Mouse (Mus musculus): Measurements from ENCODE around the gene Msrb1.
"Not testable (repeated sequence)": the region's sequence is repeated elsewhere in the genome, so short reads cannot be mapped to it uniquely, and the experiment has no call there.

The Msrb1 gene

GRCm38 (mm10) chr17:24719494-24720222, 16.8 kb upstream of the Msrb1 start:
- DNase-seq (ENCODE audit: low spot score), result peak; percentile 98

- peak; percentile 39 for DNase-seq (ENCODE audit: low spot score)
These were observed 15.8 kb upstream of the Msrb1 start for GRCm38 (mm10) chr17:24720616-24721015.

GRCm38 (mm10) chr17:24721383-24721955, 15.0 kb upstream of the Msrb1 start:
- DNase-seq (ENCODE audit: low spot score), result not testable (repeated sequence)

- peak; percentile 43 for DNase-seq (ENCODE audit: low spot score)
These were observed 14.1 kb upstream of the Msrb1 start for GRCm38 (mm10) chr17:24722220-24722924.

GRCm38 (mm10) chr17:24723122-24723880, 13.1 kb upstream of the Msrb1 start:
- no peak for DNase-seq (ENCODE audit: low spot score)

- DNase-seq (ENCODE audit: low spot score), result no peak
These were observed 12.6 kb upstream of the Msrb1 start for GRCm38 (mm10) chr17:24723881-24724180.

- peak; percentile 98 for DNase-seq (ENCODE audit: low spot score)
These were observed 12.3 kb upstream of the Msrb1 start, which contains the start of gene Ndufb10 for GRCm38 (mm10) chr17:24724184-24724583. Gene Ndufb10 (minus strand): TSS chr17:24724478.

GRCm38 (mm10) chr17:24725637-24726390, 10.6 kb upstream of the Msrb1 start:
- DNase-seq (ENCODE audit: low spot score), result no peak

- no peak for DNase-seq (ENCODE audit: low spot score)
These were observed 8.8 kb upstream of the Msrb1 start, which contains the start of gene Rpl3l for GRCm38 (mm10) chr17:24727618-24728017. Gene Rpl3l (plus strand): TSS chr17:24727820.

GRCm38 (mm10) chr17:24728184-24728583, 8.3 kb upstream of the Msrb1 start:
- DNase-seq (ENCODE audit: low spot score), result no peak

GRCm38 (mm10) chr17:24729067-24729466, 7.4 kb upstream of the Msrb1 start:
- no peak for DNase-seq (ENCODE audit: low spot score)

GRCm38 (mm10) chr17:24730787-24731186, 5.7 kb upstream of the Msrb1 start:
- no peak for DNase-seq (ENCODE audit: low spot score)

- DNase-seq (ENCODE audit: low spot score), result no peak
These were observed 4.1 kb upstream of the Msrb1 start for GRCm38 (mm10) chr17:24732233-24732935.

- DNase-seq (ENCODE audit: low spot score), result peak; percentile 60
These were observed 2.9 kb upstream of the Msrb1 start for GRCm38 (mm10) chr17:24733434-24734050.

GRCm38 (mm10) chr17:24734513-24734912, 1.9 kb upstream of the Msrb1 start:
- DNase-seq (ENCODE audit: low spot score), result no peak

GRCm38 (mm10) chr17:24735446-24735845, 996 bp upstream of the Msrb1 start:
- peak; percentile 41 for DNase-seq (ENCODE audit: low spot score)

- peak; percentile 39 for DNase-seq (ENCODE audit: low spot score)
These were observed 831 bp downstream of the Msrb1 start for GRCm38 (mm10) chr17:24737135-24737810.

- DNase-seq (ENCODE audit: low spot score), result peak; percentile 36
These were observed 1.8 kb downstream of the Msrb1 start for GRCm38 (mm10) chr17:24738238-24738637.

GRCm38 (mm10) chr17:24739926-24740325, 3.5 kb downstream of the Msrb1 start:
- DNase-seq (ENCODE audit: low spot score), result peak; percentile 38

GRCm38 (mm10) chr17:24742307-24742706, 5.9 kb downstream of the Msrb1 start:
- no peak for DNase-seq (ENCODE audit: low spot score)

Measured in testis, postnatal 10 days (tissue).